Mouse (Mus musculus) lung, embryonic 14.5 days (tissue): ENCODE measurements around the gene Etfbkmt. TPM values are rescaled to one million over a fixed set of nuclear protein-coding genes. Genes with fewer than 3 reads are reported as not detected.

ENCODE experiments used
- ATAC-seq: fragments of 200-750 bp; cut with Nextera tagmentation; 2 replicates; pipeline ENCODE4 v1.8.0; 2017; ENCODE audit warnings: mild to moderate bottlenecking, moderate TSS enrichment, moderate library complexity; ENCODE audit not compliant: insufficient read depth
- DNase-seq: peaks from one replicate; pipeline ENCODE4 v3.0.0-alpha.2; 2015
- H3K27ac ChIP-seq: fragments of 300-500 bp; sonication (generic); 2 replicates; pipeline ENCODE4 v1.5.1; 2014; ENCODE audit warnings: low read depth, mild to moderate bottlenecking, moderate library complexity
- H3K27me3 ChIP-seq: fragments of 300-500 bp; sonication (generic); 2 replicates; pipeline ENCODE4 v1.6.1; 2014; ENCODE audit warnings: low read length, control low read depth; ENCODE audit not compliant: insufficient read depth
- H3K36me3 ChIP-seq: fragments of 300-500 bp; sonication (generic); 2 replicates; pipeline ENCODE4 v1.6.1; 2014; ENCODE audit warnings: control low read depth; ENCODE audit not compliant: insufficient read depth
- H3K4me1 ChIP-seq: fragments of 300-500 bp; sonication (generic); 2 replicates; pipeline ENCODE4 v1.6.1; 2014; ENCODE audit warnings: antibody characterized with exemption, control low read depth; ENCODE audit not compliant: insufficient read depth
- H3K4me2 ChIP-seq: fragments of 300-500 bp; sonication (generic); 2 replicates; pipeline ENCODE4 v1.6.1; 2014; ENCODE audit warnings: mild to moderate bottlenecking
- H3K4me3 ChIP-seq: fragments of 300-500 bp; sonication (generic); 2 replicates; pipeline ENCODE4 v1.5.1; 2014; ENCODE audit warnings: low read depth, low read length
- H3K9ac ChIP-seq: fragments of 300-500 bp; sonication (generic); 2 replicates; pipeline ENCODE4 v1.6.1; 2014
- H3K9me3 ChIP-seq: fragments of 300-500 bp; sonication (generic); 2 replicates; pipeline ENCODE4 v1.6.1; 2016; ENCODE audit warnings: low read depth, low read length, control low read depth
- CTCF ChIP-seq: IDR thresholded peaks from 2 replicates; pipeline ENCODE4 v1.5.1; 2016; ENCODE audit warnings: antibody characterized with exemption, low read depth
- WGBS: fragments of 180-500 bp; shearing (Covaris S2); extraction: QIAGEN DNeasy Blood & Tissue Kit; methylation state at CpG from one replicate; pipeline ENCODE4 v1.1.7; 2014; 5-methylcytosine and 5-hydroxymethylcytosine counted together
- polyA plus RNA-seq: library from polyadenylated mRNA; unstranded; fragments of >200 nt; fragmentation: Nextera tagmentation; extraction: Ambion mirVana; gene quantifications from 2 replicates; pipeline ENCODE4 v1.2.1, GENCODE M21; 2014

Gene Etfbkmt
- polyA plus RNA-seq, 1 experiment from 2014 or later: 13.7 TPM

DNA sequence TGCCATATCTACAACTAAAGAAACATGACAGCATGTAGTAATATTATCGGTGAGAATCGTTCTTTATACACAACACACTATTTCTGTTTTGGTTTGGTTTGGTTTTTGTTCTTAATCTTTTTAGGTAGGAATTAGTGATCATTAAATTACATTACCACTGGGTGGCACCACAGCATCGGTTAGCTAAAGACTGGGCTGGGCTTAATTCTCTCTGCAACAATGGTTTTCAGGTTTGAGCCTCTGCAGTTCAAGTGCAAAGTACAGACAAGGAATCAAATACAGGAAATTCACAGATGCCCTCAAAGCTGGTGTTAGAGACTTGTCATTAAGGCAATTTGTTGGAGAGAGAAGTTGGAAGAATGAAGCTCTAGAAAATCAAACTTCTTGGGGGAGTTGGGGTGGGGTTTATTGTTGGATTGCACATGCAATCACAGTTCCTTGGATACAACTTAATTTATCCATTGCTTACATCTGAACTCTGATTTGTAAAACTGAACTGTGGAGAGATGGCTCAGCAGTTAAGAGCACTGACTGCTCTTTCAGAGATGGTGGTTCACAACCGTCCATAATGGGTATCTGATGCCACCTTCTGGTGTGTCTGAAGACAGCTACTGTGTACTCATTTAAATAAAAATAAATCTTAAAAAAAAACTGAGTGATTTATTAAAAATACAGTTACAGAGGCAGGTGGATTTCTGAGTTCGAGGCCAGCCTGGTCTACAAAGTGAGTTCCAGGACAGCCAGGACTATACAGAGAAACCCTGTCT lies 7.2 kb upstream of the Etfbkmt start:
- Histone ChIP-seq H3K4me1 (no peaks in the 10 kb centered on the region), H3K4me3 (no peak overlapping the region), H3K36me3 (no peaks in the 10 kb centered on the region), H3K4me2 (no peak overlapping the region), H3K27me3 (no peaks in the 10 kb centered on the region), H3K9ac (no peak overlapping the region), H3K27ac (no peak overlapping the region), H3K9me3 (no peaks in the 10 kb centered on the region)
- peak; percentile 85 for ATAC-seq
- TF ChIP-seq CTCF: peak; percentile 77
- WGBS: 25% methylated on average over 5 of the region's 5 CpGs
- DNase-seq: peak; percentile 92

DNA sequence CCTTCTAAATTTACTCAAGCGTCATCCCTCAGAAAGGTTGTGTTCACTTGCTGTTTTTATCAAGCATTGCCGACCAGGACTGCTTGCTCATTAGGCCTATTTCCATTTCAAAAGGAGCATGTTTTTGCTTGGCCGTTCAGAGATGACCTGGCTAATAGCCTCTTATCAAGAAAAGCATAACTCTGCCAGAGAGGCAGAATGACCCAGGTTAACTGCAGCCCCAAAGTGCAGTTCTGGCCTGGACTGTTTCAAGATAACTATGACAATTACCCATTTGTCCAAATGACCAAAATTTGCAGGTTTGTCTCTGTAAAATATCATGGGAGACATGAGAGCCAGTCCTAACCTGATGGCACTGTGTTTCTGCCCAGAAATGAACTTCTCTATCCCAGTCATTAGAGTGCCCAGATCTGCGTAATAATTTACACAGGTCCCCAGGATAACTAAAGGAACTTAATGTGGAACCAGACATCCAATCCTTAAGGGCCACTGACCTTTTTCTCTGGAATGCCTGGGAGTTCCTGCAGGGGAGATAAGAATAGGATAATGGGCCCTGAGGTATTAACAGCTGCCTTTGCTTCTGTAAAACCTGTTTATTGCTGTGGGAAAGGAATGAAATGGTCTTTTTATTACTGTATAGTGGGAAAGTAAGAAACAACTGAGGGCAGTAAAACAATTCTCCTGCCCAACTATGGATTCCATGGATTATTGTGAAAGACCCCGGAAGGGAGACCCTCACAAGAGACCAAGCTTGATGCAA lies 5.1 kb upstream of the Etfbkmt start:
- H3K4me2 ChIP-seq: no peak overlapping the region
- H3K27me3 ChIP-seq: no peaks in the 10 kb centered on the region
- no peak overlapping the region for H3K9ac ChIP-seq
- 24% methylated on average over 5 of the region's 5 CpGs for WGBS
- DNase-seq: no peak
- TF ChIP-seq CTCF: no peak
- ATAC-seq: no peak
- H3K4me1 ChIP-seq: no peaks in the 10 kb centered on the region
- no peaks in the 10 kb centered on the region for H3K9me3 ChIP-seq
- no peak overlapping the region for H3K4me3 ChIP-seq
- H3K36me3 ChIP-seq: no peaks in the 10 kb centered on the region
- no peak overlapping the region for H3K27ac ChIP-seq

DNA sequence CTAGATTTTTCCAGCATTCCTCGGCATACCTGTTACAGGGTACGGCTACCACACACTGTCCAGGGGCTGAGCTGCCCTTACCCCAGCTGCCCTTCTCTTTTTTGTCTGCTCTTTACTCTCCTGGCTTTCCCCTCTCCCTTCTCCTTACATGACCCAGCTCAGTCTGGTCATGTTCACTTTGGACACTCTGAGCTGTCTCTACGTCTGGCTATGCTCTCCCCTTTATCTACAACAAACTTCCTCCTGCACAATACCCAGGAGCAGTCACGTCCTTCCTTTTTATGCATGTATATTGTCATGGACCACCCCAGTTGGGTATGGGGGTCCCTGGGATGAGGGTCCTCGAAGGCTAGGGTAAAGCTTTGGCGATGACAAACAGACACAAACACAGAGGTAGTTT lies 4.0 kb upstream of the Etfbkmt start:
- no peak overlapping the region for H3K4me3 ChIP-seq
- TF ChIP-seq CTCF: no peak
- no peaks in the 10 kb centered on the region for H3K4me1 ChIP-seq
- H3K27me3 ChIP-seq: no peaks in the 10 kb centered on the region
- ATAC-seq: no peak
- WGBS: 64% methylated on average over 6 of the region's 6 CpGs
- no peaks in the 10 kb centered on the region for H3K36me3 ChIP-seq
- no peaks in the 10 kb centered on the region for H3K9me3 ChIP-seq
- DNase-seq: no peak
- no peak overlapping the region for H3K27ac ChIP-seq
- H3K4me2 ChIP-seq: no peak overlapping the region
- H3K9ac ChIP-seq: no peak overlapping the region

DNA sequence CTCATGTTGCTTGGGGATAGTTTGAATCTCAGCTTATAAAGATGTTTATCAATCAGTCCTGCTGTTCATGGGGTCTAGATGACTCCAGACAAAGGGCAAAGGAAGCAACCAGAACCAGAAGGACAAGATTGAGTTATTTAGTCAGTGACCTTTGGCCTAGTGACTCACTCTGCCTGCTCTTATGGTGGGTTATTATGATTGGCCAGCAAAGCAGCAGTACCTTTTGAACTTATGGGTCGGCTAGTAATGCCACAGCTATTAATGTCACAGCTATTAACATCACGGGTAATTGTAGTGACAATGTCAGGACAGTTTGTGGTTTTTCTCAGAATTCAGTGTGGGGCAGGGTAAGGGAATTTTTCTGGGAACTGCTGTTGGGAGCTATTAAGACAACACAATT lies 1.7 kb upstream of the Etfbkmt start:
- H3K9ac ChIP-seq: no peak overlapping the region
- H3K9me3 ChIP-seq: no peaks in the 10 kb centered on the region
- H3K4me2 ChIP-seq: no peak overlapping the region
- ATAC-seq (no peak), DNase-seq (no peak)
- no peak for TF ChIP-seq CTCF
- no peaks in the 10 kb centered on the region for H3K4me1 ChIP-seq
- no peaks in the 10 kb centered on the region for H3K27me3 ChIP-seq
- 52% methylated on average over 2 of the region's 2 CpGs for WGBS
- H3K27ac ChIP-seq: no peak overlapping the region
- no peaks in the 10 kb centered on the region for H3K36me3 ChIP-seq
- H3K4me3 ChIP-seq: no peak overlapping the region

DNA sequence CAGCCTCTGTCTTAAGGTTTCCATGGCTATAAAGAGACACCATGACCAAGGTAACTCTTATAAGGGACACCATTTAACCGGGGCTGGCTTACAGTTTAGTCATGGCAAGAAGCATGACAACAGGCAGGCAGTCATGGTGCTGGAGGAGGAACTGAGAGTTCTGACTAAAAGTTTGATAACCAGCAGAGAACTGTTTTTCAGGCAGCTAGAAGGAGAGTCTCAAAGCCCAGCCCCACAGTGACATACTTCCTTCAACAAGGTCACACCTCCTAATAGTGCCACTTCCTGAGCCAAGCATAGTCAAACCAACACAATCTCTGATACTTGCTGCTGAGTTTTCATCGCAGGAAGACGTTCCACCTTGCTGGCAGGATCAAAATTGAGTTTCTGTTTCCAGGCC lies 638 bp upstream of the Etfbkmt start:
- DNase-seq (no peak), ATAC-seq (no peak)
- H3K9me3 ChIP-seq: no peaks in the 10 kb centered on the region
- H3K27me3 ChIP-seq: no peaks in the 10 kb centered on the region
- TF ChIP-seq CTCF: no peak
- no peak overlapping the region for H3K4me2 ChIP-seq
- no peaks in the 10 kb centered on the region for H3K36me3 ChIP-seq
- 82% methylated on average over 3 of the region's 3 CpGs for WGBS
- no peak overlapping the region for H3K4me3 ChIP-seq
- no peak overlapping the region for H3K9ac ChIP-seq
- H3K27ac ChIP-seq: no peak overlapping the region
- H3K4me1 ChIP-seq: no peaks in the 10 kb centered on the region

DNA sequence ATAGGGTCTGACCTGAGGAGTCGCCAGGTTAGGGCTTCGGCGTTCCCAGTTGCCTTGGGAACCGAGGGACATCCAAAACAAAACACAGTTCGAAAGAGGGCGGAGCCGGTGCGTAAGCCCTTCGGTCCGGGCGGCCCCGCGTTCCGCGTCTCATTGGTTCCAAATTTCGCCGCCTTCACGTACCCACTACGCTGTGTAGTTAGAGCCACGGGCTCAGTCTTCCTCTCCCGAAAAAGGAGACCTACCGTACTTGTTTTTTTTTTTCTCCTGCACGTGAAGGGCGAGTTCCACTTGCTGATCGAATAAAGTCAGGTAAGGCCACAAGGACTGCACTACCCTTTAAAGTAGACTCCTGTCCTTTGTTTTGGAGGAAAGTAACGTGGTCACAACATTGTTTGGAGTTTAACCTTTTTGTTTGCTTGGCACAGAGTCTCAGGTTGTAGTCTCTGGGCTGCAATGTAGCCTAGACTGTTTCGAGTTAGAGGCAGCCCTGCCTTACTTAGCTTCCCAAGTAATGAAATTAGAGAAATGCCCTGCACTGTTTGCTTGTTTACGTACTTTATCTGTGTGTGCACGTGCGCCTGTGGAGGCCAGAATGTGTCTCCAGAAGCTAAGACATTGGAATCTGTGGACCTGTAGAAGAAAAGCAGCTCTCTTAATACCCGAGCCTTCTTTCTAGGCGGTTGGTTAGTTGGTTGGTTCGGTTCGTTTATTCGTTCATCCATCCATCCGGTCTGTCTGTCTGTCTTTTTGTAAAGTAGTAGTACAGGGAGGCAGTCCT lies 1.9 kb downstream of the Etfbkmt start:
- Histone ChIP-seq H3K4me1 (no peaks in the 10 kb centered on the region), H3K27me3 (no peaks in the 10 kb centered on the region), H3K4me3 (peak overlapping the region; percentile 55), H3K9me3 (no peaks in the 10 kb centered on the region), H3K36me3 (no peaks in the 10 kb centered on the region), H3K9ac (peak overlapping the region; percentile 68), H3K27ac (peak overlapping the region; percentile 75), H3K4me2 (peak overlapping the region; percentile 70)
- TF ChIP-seq CTCF: no peak
- DNase-seq (peak; percentile 96), ATAC-seq (peak; percentile 99)
- 4% methylated on average over 36 of the region's 36 CpGs for WGBS

DNA sequence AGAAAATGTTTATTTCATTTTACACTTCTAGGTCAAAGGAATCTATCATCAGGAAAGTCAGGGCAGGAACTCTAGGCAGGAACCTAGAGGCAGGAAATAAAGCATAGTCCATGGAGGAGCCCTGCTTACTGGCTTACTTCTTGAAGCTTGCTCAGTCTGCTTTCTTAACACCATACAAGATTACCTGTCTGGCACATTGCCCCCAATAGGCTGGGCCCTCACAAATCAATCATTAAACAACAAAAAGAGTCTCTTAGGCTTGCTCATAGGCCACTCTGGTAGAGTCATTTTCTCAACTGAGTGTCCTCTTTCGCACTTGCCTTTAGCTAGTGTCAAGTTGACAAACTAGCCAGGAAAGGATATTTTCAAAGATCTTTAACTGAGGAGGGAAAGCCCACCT lies 5.5 kb downstream of the Etfbkmt start:
- Histone ChIP-seq H3K4me2 (no peak overlapping the region), H3K27ac (no peak overlapping the region), H3K9ac (no peak overlapping the region), H3K4me3 (no peak overlapping the region), H3K36me3 (peaks cover 3% of the 10 kb centered on the region; the same call in 1 of the 2 replicates), H3K4me1 (no peaks in the 10 kb centered on the region), H3K9me3 (no peaks in the 10 kb centered on the region), H3K27me3 (no peaks in the 10 kb centered on the region)
- WGBS: 98% methylated on average over 1 of the region's 1 CpGs
- DNase-seq: no peak
- no peak for ATAC-seq
- TF ChIP-seq CTCF: no peak
